7 mouse cellular contexts compared by ENCODE assay signal in genomic region chr16:15386241-15386574, GRCm38 (mm10).
DNase-seq lines count a peak whose midpoint lies in the region; ATAC-seq and TF ChIP-seq lines count a peak whose summit lies in the region.

No protein-coding gene starts in this region.

- no peaks in the 10 kb centered on the region for H3K9me3 ChIP-seq in intestine, embryonic 14.5 days (ENCODE audit: control insufficient read depth, low read length)
- no peaks in the 10 kb centered on the region for H3K9me3 ChIP-seq in intestine, postnatal 0 days (ENCODE audit: control insufficient read depth)

- 25% methylated on average over 1 of the region's 1 CpGs for WGBS in intestine, embryonic 14.5 days
- 24% methylated on average over 1 of the region's 1 CpGs for WGBS in intestine, postnatal 0 days

- DNase-seq in intestine, embryonic 14.5 days (ENCODE audit: low spot score): peak; percentile 80
- peak; percentile 47 to 65 for DNase-seq in left cerebral cortex, adult 2 months (ENCODE audit: extremely low spot score in 1 of 2, low spot score in 2 of 2)
- DNase-seq in right cerebral cortex, postnatal 25 days: peak; percentile 36
- no peak for DNase-seq in gastrocnemius, adult 18-20 months (ENCODE audit: low spot score)
- no peak for DNase-seq in adrenal gland, adult 18-20 months (ENCODE audit: low spot score in 2 of 2)

- H3K4me1 ChIP-seq in intestine, embryonic 14.5 days (replicated peaks; ENCODE audit: control insufficient read depth, insufficient read depth, low read length): peaks cover 7% of the 10 kb centered on the region; the same call in 1 of the 2 replicates
- H3K4me1 ChIP-seq in intestine, postnatal 0 days (replicated peaks; ENCODE audit: control insufficient read depth, insufficient read depth, low read length): no peaks in the 10 kb centered on the region

- H3K27ac ChIP-seq in intestine, embryonic 14.5 days (ENCODE audit: low read depth): peak overlapping the region; percentile 88
- no peak overlapping the region for H3K27ac ChIP-seq in intestine, postnatal 0 days (ENCODE audit: low read depth, low read length)
- H3K27ac ChIP-seq in left cerebral cortex, adult 2 months: no peak overlapping the region

- H3K4me3 ChIP-seq in intestine, embryonic 14.5 days (ENCODE audit: low read depth, low read length): no peak overlapping the region
- no peak overlapping the region for H3K4me3 ChIP-seq in intestine, postnatal 0 days (ENCODE audit: low read depth, low read length)
- H3K4me3 ChIP-seq in left cerebral cortex, adult 2 months: no peak overlapping the region

- H3K27me3 ChIP-seq in intestine, embryonic 14.5 days (replicated peaks; ENCODE audit: control insufficient read depth, insufficient read depth, low read length): no peaks in the 10 kb centered on the region
- no peaks in the 10 kb centered on the region for H3K27me3 ChIP-seq in intestine, postnatal 0 days (replicated peaks; ENCODE audit: control insufficient read depth, insufficient read depth, low read length)

- ATAC-seq in intestine, embryonic 14.5 days (replicated peaks; ENCODE audit: low FRiP score, low TSS enrichment, low read depth): 0 out of 2 replicates have a peak, but pooled peaks have one; percentile 50
- no peak for ATAC-seq in intestine, postnatal 0 days
- peak; percentile 87 for ATAC-seq in frontal cortex, adult (ENCODE audit: low TSS enrichment)

- no peaks in the 10 kb centered on the region for H3K36me3 ChIP-seq in intestine, embryonic 14.5 days (ENCODE audit: control insufficient read depth, insufficient read depth, low read length)
- H3K36me3 ChIP-seq in intestine, postnatal 0 days (ENCODE audit: control insufficient read depth, insufficient read depth): no peaks in the 10 kb centered on the region

- intact Hi-C loops in left cerebral cortex, adult 2 months (cut with DNase I): no loop called here

- H3K9ac ChIP-seq in intestine, embryonic 14.5 days (ENCODE audit: low read length): no peak overlapping the region
- H3K9ac ChIP-seq in intestine, postnatal 0 days (ENCODE audit: low read depth, low read length): no peak overlapping the region

- no peak overlapping the region for H3K4me2 ChIP-seq in intestine, embryonic 14.5 days (ENCODE audit: low read length)
- no peak overlapping the region for H3K4me2 ChIP-seq in intestine, postnatal 0 days (replicated peaks; ENCODE audit: low read depth)

- no peak for TF ChIP-seq CTCF in intestine, postnatal 0 days (IDR thresholded peaks at IDR 0.05; ENCODE audit: low read depth)
- TF ChIP-seq CTCF in left cerebral cortex, adult 2 months (IDR thresholded peaks at IDR 0.05): no peak

Comparison
In these comparisons a context has a peak if more than half of its experiments do, and no peak if none do; other contexts are left out.
1. DNase-seq: peak in intestine, embryonic 14.5 days (single experiment), left cerebral cortex, adult 2 months (2 of 2) and right cerebral cortex, postnatal 25 days (single experiment); none in gastrocnemius, adult 18-20 months (single experiment) and adrenal gland, adult 18-20 months (0 of 2).